Mouse (Mus musculus): ENCODE results near the gene Ift140. TPM values are rescaled to one million over a fixed set of nuclear protein-coding genes. Genes with fewer than 3 reads are reported as not detected.
"Not testable (repeated sequence)": the region's sequence is repeated elsewhere in the genome, so short reads cannot be mapped to it uniquely, and the experiment has no call there.

Gene Ift140
- polyA plus RNA-seq, 1 experiment from 2014 or later = 2.9 TPM

- WGBS = 37% methylated on average over 4 of the region's 4 CpGs
- TF ChIP-seq CTCF (IDR thresholded peaks at IDR 0.05; ENCODE audit: low read depth) = peak; percentile 54
- Histone ChIP-seq H3K27me3 (replicated peaks; ENCODE audit: control insufficient read depth, insufficient read depth, low read length) (no peaks in the 10 kb centered on the region), H3K4me3 (ENCODE audit: low read depth, low read length) (no peak overlapping the region), H3K36me3 (ENCODE audit: control insufficient read depth, insufficient read depth) (no peaks in the 10 kb centered on the region), H3K4me2 (replicated peaks; ENCODE audit: low read depth) (no peak overlapping the region), H3K9me3 (ENCODE audit: control insufficient read depth) (no peaks in the 10 kb centered on the region), H3K4me1 (replicated peaks; ENCODE audit: control insufficient read depth, insufficient read depth, low read length) (no peaks in the 10 kb centered on the region; the same call in 1 of the 2 replicates), H3K27ac (ENCODE audit: low read depth, low read length) (no peak overlapping the region), H3K9ac (ENCODE audit: low read depth, low read length) (no peak overlapping the region)
- ATAC-seq = no peak
Measured at GRCm38 (mm10) chr17:25117263-25117662, 101.4 kb downstream of the Ift140 start.

DNA sequence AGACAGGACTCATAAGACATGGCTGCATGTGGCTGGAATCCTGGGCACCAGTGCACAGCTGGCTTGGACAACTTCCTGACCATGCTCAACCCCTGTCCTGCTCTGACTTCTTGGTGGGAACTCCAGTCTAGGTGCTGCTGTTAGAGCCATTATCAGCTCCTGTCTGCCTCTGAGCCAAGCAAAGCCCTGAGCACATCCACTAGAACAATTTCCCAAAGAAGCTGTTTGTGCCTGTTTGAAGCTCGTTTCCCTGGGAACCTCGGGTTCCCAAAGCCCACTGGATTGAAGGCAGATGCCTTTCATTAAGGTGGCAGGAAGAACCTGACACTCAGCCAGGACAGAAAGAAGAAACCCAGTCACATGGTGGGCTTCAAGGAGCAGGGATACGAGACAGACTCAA, 104.5 kb downstream of the Ift140 start, which contains the start of gene Ptx4:
Ptx4 (plus strand) TSS at position 355 of the 400 bp plus-strand sequence.
- no peak within 1 kb of the TSS for H3K9ac ChIP-seq (ENCODE audit: low read depth, low read length)
- H3K36me3 ChIP-seq (ENCODE audit: control insufficient read depth, insufficient read depth) = no peaks in the 10 kb centered on the region
- no peaks in the 10 kb centered on the region; the same call in 1 of the 2 replicates for H3K4me1 ChIP-seq (replicated peaks; ENCODE audit: control insufficient read depth, insufficient read depth, low read length)
- H3K4me2 ChIP-seq (replicated peaks; ENCODE audit: low read depth) = no peak within 1 kb of the TSS
- WGBS = 37% methylated on average over 3 of the region's 3 CpGs
- no peak within 1 kb of the TSS for H3K4me3 ChIP-seq (ENCODE audit: low read depth, low read length)
- no peak for TF ChIP-seq CTCF (IDR thresholded peaks at IDR 0.05; ENCODE audit: low read depth)
- no peaks in the 10 kb centered on the region for H3K9me3 ChIP-seq (ENCODE audit: control insufficient read depth)
- no peak for ATAC-seq
- no peaks in the 10 kb centered on the region for H3K27me3 ChIP-seq (replicated peaks; ENCODE audit: control insufficient read depth, insufficient read depth, low read length)
- H3K27ac ChIP-seq (ENCODE audit: low read depth, low read length) = no peak within 1 kb of the TSS

DNA sequence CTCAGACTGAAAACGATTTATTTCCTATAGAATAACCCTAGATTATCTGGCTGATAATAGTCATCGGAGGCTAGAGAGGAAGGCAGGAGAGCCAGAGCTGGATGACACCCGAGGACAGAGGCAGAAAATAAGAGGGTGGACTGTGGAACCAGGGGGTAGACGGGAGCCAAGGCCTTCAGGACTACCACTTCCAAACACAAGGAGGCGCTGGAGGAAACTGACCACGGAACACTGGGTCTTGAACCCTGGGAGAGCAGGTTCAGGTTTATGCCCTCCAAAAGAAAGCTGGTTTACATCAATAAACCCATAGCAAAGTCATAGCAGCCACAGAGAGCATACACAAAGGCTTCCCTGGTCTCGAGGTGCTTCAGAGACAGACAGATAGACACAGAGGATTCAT, 108.1 kb downstream of the Ift140 start:
- Histone ChIP-seq H3K9ac (ENCODE audit: low read depth, low read length) (no peak overlapping the region), H3K4me1 (replicated peaks; ENCODE audit: control insufficient read depth, insufficient read depth, low read length) (no peaks in the 10 kb centered on the region), H3K36me3 (ENCODE audit: control insufficient read depth, insufficient read depth) (no peaks in the 10 kb centered on the region), H3K4me2 (replicated peaks; ENCODE audit: low read depth) (no peak overlapping the region), H3K27ac (ENCODE audit: low read depth, low read length) (no peak overlapping the region), H3K9me3 (ENCODE audit: control insufficient read depth) (no peaks in the 10 kb centered on the region), H3K4me3 (ENCODE audit: low read depth, low read length) (no peak overlapping the region), H3K27me3 (replicated peaks; ENCODE audit: control insufficient read depth, insufficient read depth, low read length) (no peaks in the 10 kb centered on the region)
- ATAC-seq = no peak
- peak; percentile 61 for TF ChIP-seq CTCF (IDR thresholded peaks at IDR 0.05; ENCODE audit: low read depth)
- 25% methylated on average over 7 of the region's 7 CpGs for WGBS

DNA sequence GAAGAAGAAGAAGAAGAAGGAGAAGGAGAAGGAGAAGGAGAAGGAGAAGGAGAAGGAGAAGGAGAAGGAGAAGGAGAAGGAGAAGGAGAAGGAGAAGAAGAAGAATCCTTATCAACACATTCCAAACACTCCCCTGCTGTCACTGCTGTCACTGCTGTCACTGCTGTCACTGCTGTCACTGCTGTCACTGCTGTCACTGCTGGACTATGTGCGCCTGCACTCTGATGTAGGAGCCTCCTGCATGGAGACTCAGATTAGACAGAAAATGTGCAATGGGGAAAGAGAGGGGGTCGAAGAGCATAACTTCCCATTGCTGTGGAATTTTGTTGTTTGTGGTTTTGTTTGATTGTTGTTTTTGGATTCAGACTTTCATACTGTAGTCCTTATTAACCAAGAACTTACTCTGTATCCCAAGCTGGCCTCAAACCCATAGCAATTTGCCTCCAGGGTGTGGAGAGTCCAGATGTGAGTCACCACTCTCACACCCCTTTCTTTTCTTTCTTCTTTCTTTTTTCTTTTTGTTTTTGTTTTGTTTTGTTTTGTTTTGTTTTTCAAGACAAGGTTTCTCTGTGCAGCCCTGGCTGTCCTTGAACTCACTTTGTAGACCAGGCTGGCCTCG, 109.7 kb downstream of the Ift140 start:
- ATAC-seq; H3K4me3 ChIP-seq (ENCODE audit: low read depth, low read length); H3K9me3 ChIP-seq (ENCODE audit: control insufficient read depth); H3K4me2 ChIP-seq (replicated peaks; ENCODE audit: low read depth); H3K27ac ChIP-seq (ENCODE audit: low read depth, low read length); H3K27me3 ChIP-seq (replicated peaks; ENCODE audit: control insufficient read depth, insufficient read depth, low read length); H3K36me3 ChIP-seq (ENCODE audit: control insufficient read depth, insufficient read depth); H3K4me1 ChIP-seq (replicated peaks; ENCODE audit: control insufficient read depth, insufficient read depth, low read length); H3K9ac ChIP-seq (ENCODE audit: low read depth, low read length): not testable (repeated sequence)
- 73% methylated on average over 3 of the region's 3 CpGs for WGBS

DNA sequence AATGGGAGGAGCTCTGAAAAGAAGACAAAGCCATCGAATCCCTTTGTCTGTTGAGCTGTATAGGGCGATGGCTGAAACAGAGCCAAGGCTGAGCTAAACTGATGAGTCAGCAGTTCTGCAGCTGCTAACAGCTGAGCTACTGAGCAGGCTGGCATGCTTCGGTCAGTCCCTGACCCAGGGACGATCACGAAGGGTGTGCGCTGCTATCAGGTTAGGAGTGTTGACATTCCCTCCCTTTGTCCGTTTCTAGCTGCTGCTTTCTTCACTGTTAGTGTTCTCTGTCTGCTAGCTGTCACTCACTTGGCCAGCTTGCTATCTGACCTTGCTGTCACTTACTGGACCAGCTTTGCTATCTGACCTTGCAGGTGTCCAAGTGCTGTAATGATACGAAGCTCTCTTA, 111.2 kb downstream of the Ift140 start:
- Histone ChIP-seq H3K9me3 (ENCODE audit: control insufficient read depth) (no peaks in the 10 kb centered on the region), H3K9ac (ENCODE audit: low read depth, low read length) (no peak overlapping the region), H3K27ac (ENCODE audit: low read depth, low read length) (no peak overlapping the region), H3K4me1 (replicated peaks; ENCODE audit: control insufficient read depth, insufficient read depth, low read length) (no peaks in the 10 kb centered on the region), H3K4me2 (replicated peaks; ENCODE audit: low read depth) (no peak overlapping the region), H3K27me3 (replicated peaks; ENCODE audit: control insufficient read depth, insufficient read depth, low read length) (no peaks in the 10 kb centered on the region), H3K36me3 (ENCODE audit: control insufficient read depth, insufficient read depth) (no peaks in the 10 kb centered on the region), H3K4me3 (ENCODE audit: low read depth, low read length) (no peak overlapping the region)
- ATAC-seq = peak; percentile 53; the same call in 1 of the 2 replicates
- no peak for TF ChIP-seq CTCF (IDR thresholded peaks at IDR 0.05; ENCODE audit: low read depth)
- WGBS = 36% methylated on average over 8 of the region's 8 CpGs

GRCm38 (mm10) chr17:25127681-25128080, 111.8 kb downstream of the Ift140 start:
- 49% methylated on average over 9 of the region's 9 CpGs for WGBS
- TF ChIP-seq CTCF (IDR thresholded peaks at IDR 0.05; ENCODE audit: low read depth) = no peak
- no peak for ATAC-seq

More at GRCm38 (mm10) chr17:25127681-25128080, 111.8 kb downstream of the Ift140 start:
- no peaks in the 10 kb centered on the region for H3K4me1 ChIP-seq (replicated peaks; ENCODE audit: control insufficient read depth, insufficient read depth, low read length)
- H3K9ac ChIP-seq (ENCODE audit: low read depth, low read length) = no peak overlapping the region
- H3K4me2 ChIP-seq (replicated peaks; ENCODE audit: low read depth) = no peak overlapping the region
- no peak overlapping the region for H3K27ac ChIP-seq (ENCODE audit: low read depth, low read length)
- no peaks in the 10 kb centered on the region for H3K9me3 ChIP-seq (ENCODE audit: control insufficient read depth)
- no peaks in the 10 kb centered on the region for H3K36me3 ChIP-seq (ENCODE audit: control insufficient read depth, insufficient read depth)
- H3K4me3 ChIP-seq (ENCODE audit: low read depth, low read length) = no peak overlapping the region
- no peaks in the 10 kb centered on the region for H3K27me3 ChIP-seq (replicated peaks; ENCODE audit: control insufficient read depth, insufficient read depth, low read length)

Measured in intestine, postnatal 0 days (tissue).